Mouse (Mus musculus): ENCODE results near the gene Rasgef1c. TPM values are rescaled to one million over a fixed set of nuclear protein-coding genes. Genes with fewer than 3 reads are reported as not detected.

Gene Rasgef1c
- polyA plus RNA-seq, 2 experiments: not detected

- Histone ChIP-seq H3K36me3 (replicated peaks; ENCODE audit: control insufficient read depth, insufficient read depth, low read depth) (no peaks in the 10 kb centered on the region), H3K4me2 (ENCODE audit: low read depth) (no peak overlapping the region), H3K27ac (no peak overlapping the region), H3K4me1 (replicated peaks; ENCODE audit: control insufficient read depth in 2 of 2, insufficient read depth in 2 of 2, low read length in 1 of 2) (peaks cover 0 to 3% of the 10 kb centered on the region in 2 experiments; a peak in 2 of 4 replicates), H3K9me3 (ENCODE audit: control insufficient read depth, low read length) (no peaks in the 10 kb centered on the region), H3K27me3 (ENCODE audit: control insufficient read depth, insufficient read depth, low read length) (no peaks in the 10 kb centered on the region), H3K9ac (replicated peaks) (no peak overlapping the region), H3K4me3 (ENCODE audit: insufficient read depth in 1 of 2, low read depth in 2 of 2, low read length in 2 of 2) (no peak overlapping the region)
- ATAC-seq (ENCODE audit: insufficient read depth) (no peak), DNase-seq (ENCODE audit: low read depth in 3 of 3, low spot score in 3 of 3) (no peak)
- 42% methylated on average over 7 of the region's 7 CpGs for WGBS (ENCODE audit: insufficient replicate concordance)
- no peak for TF ChIP-seq EP300 (IDR thresholded peaks at IDR 0.05; ENCODE audit: low read depth)
- no peak for TF ChIP-seq CTCF (IDR thresholded peaks at IDR 0.05; ENCODE audit: low read depth)
Measured at GRCm38 (mm10) chr11:50017511-50017910, 115.9 kb downstream of the Rasgef1c start.

DNA sequence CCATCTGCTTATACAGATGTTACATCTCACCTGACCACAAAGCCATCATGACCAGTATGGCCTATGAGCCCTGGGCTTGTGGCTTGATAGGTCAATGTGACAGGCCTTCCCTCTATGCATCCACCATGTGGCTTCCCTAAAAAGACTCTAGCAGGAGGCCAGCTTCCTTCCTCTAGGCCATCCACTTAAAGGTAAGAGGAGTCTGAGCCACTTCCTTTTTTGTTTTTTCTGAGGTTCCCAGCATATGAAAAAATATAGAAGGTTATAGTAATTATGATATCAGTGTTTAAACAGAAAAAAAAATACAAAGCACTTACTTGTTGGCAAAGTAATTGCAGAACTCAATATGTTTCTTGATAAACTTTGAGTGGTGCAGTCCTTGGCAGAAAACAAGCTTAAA is 117.2 kb downstream of the Rasgef1c start:
- ATAC-seq (ENCODE audit: insufficient read depth) (no peak), DNase-seq (ENCODE audit: low read depth in 3 of 3, low spot score in 3 of 3) (no peak)
- H3K9ac ChIP-seq (replicated peaks): no peak overlapping the region
- H3K9me3 ChIP-seq (ENCODE audit: control insufficient read depth, low read length): no peaks in the 10 kb centered on the region
- TF ChIP-seq EP300 (IDR thresholded peaks at IDR 0.05; ENCODE audit: low read depth) (no peak), CTCF (IDR thresholded peaks at IDR 0.05; ENCODE audit: low read depth) (no peak)
- no peaks in the 10 kb centered on the region for H3K27me3 ChIP-seq (ENCODE audit: control insufficient read depth, insufficient read depth, low read length)
- no peaks in the 10 kb centered on the region for H3K36me3 ChIP-seq (replicated peaks; ENCODE audit: control insufficient read depth, insufficient read depth, low read depth)
- H3K27ac ChIP-seq: no peak overlapping the region
- no peak overlapping the region for H3K4me2 ChIP-seq (ENCODE audit: low read depth)
- peaks cover 0 to 6% of the 10 kb centered on the region in 2 experiments; a peak in 3 of 4 replicates for H3K4me1 ChIP-seq (replicated peaks; ENCODE audit: control insufficient read depth in 2 of 2, insufficient read depth in 2 of 2, low read length in 1 of 2)
- H3K4me3 ChIP-seq (ENCODE audit: insufficient read depth in 1 of 2, low read depth in 2 of 2, low read length in 2 of 2): no peak overlapping the region

DNA sequence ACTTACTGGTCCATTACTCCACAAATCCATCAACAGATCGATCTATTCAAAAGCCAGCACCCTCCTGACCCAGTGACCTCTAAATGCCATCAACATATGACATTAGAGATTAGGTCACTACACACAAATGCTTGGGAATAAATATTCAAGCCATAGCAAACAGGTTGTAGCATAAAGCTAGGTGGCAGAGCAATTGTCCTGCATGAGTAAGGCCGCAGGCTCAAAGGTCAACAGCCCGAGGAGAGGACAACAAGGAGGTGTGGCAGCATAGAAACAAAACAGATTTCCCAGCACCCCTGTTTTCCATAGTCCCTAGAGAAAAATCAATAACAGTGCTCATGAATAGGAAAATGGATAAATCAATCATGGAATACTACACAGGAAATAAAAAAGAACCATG is 120.5 kb downstream of the Rasgef1c start:
- Histone ChIP-seq H3K36me3 (replicated peaks; ENCODE audit: control insufficient read depth, insufficient read depth, low read depth) (no peaks in the 10 kb centered on the region), H3K9ac (replicated peaks) (no peak overlapping the region), H3K4me2 (ENCODE audit: low read depth) (no peak overlapping the region), H3K27me3 (ENCODE audit: control insufficient read depth, insufficient read depth, low read length) (peaks cover 4% of the 10 kb centered on the region; the same call in 1 of the 2 replicates), H3K4me1 (replicated peaks; ENCODE audit: control insufficient read depth in 2 of 2, insufficient read depth in 2 of 2, low read length in 1 of 2) (peaks cover 0 to 6% of the 10 kb centered on the region in 2 experiments; a peak in 3 of 4 replicates), H3K27ac (no peak overlapping the region), H3K4me3 (ENCODE audit: insufficient read depth in 1 of 2, low read depth in 2 of 2, low read length in 2 of 2) (no peak overlapping the region), H3K9me3 (ENCODE audit: control insufficient read depth, low read length) (no peaks in the 10 kb centered on the region)
- DNase-seq (ENCODE audit: low read depth in 3 of 3, low spot score in 3 of 3) (no peak), ATAC-seq (ENCODE audit: insufficient read depth) (no peak)
- 54% methylated on average over 3 of the region's 3 CpGs for WGBS (ENCODE audit: insufficient replicate concordance)
- TF ChIP-seq CTCF (IDR thresholded peaks at IDR 0.05; ENCODE audit: low read depth): no peak
- TF ChIP-seq EP300 (IDR thresholded peaks at IDR 0.05; ENCODE audit: low read depth): no peak

GRCm38 (mm10) chr11:50024445-50024832 is 122.8 kb downstream of the Rasgef1c start:
- WGBS (ENCODE audit: insufficient replicate concordance): 27% methylated on average over 6 of the region's 6 CpGs
- H3K27ac ChIP-seq: no peak overlapping the region
- peak overlapping the region in 1 of 2 experiments; percentile 85; a peak in 2 of 4 replicates for H3K4me3 ChIP-seq (ENCODE audit: insufficient read depth in 1 of 2, low read depth in 2 of 2, low read length in 2 of 2)
- no peak overlapping the region for H3K9ac ChIP-seq (replicated peaks)
- ATAC-seq (ENCODE audit: insufficient read depth): no peak
- H3K4me2 ChIP-seq (ENCODE audit: low read depth): peak overlapping the region; percentile 98
- H3K27me3 ChIP-seq (ENCODE audit: control insufficient read depth, insufficient read depth, low read length): peaks cover 4% of the 10 kb centered on the region; the same call in 1 of the 2 replicates
- TF ChIP-seq CTCF (IDR thresholded peaks at IDR 0.05; ENCODE audit: low read depth) (no peak), EP300 (IDR thresholded peaks at IDR 0.05; ENCODE audit: low read depth) (no peak)
- no peaks in the 10 kb centered on the region for H3K36me3 ChIP-seq (replicated peaks; ENCODE audit: control insufficient read depth, insufficient read depth, low read depth)
- H3K4me1 ChIP-seq (replicated peaks; ENCODE audit: control insufficient read depth in 2 of 2, insufficient read depth in 2 of 2, low read length in 1 of 2): peaks cover 0 to 7% of the 10 kb centered on the region in 2 experiments; a peak in 3 of 4 replicates
- H3K9me3 ChIP-seq (ENCODE audit: control insufficient read depth, low read length): no peaks in the 10 kb centered on the region
- DNase-seq (ENCODE audit: low read depth in 3 of 3, low spot score in 3 of 3): no peak

- Histone ChIP-seq H3K4me3 (ENCODE audit: insufficient read depth in 1 of 2, low read depth in 2 of 2, low read length in 2 of 2) (peak within 1 kb of the TSS; percentile 59 to 85), H3K27ac (no peak within 1 kb of the TSS), H3K9me3 (ENCODE audit: control insufficient read depth, low read length) (no peaks in the 10 kb centered on the region), H3K27me3 (ENCODE audit: control insufficient read depth, insufficient read depth, low read length) (peaks cover 4% of the 10 kb centered on the region; the same call in 1 of the 2 replicates), H3K4me2 (ENCODE audit: low read depth) (peak within 1 kb of the TSS; percentile 98), H3K9ac (replicated peaks) (peak within 1 kb of the TSS; percentile 83), H3K4me1 (replicated peaks; ENCODE audit: control insufficient read depth in 2 of 2, insufficient read depth in 2 of 2, low read length in 1 of 2) (peaks cover 0 to 7% of the 10 kb centered on the region in 2 experiments; a peak in 3 of 4 replicates), H3K36me3 (replicated peaks; ENCODE audit: control insufficient read depth, insufficient read depth, low read depth) (no peaks in the 10 kb centered on the region)
- DNase-seq (ENCODE audit: low read depth in 3 of 3, low spot score in 3 of 3) (peak; percentile 68 to 70 (median 69)), ATAC-seq (ENCODE audit: insufficient read depth) (peak; percentile 96)
- no peak for TF ChIP-seq EP300 (IDR thresholded peaks at IDR 0.05; ENCODE audit: low read depth)
- TF ChIP-seq CTCF (IDR thresholded peaks at IDR 0.05; ENCODE audit: low read depth): peak; percentile 6; the same call in 1 of the 2 replicates
- under 1% methylated on average over 112 of the region's 129 CpGs for WGBS (ENCODE audit: insufficient replicate concordance)
Measured at GRCm38 (mm10) chr11:50024833-50025720, 123.4 kb downstream of the Rasgef1c start, which contains the start of gene Rnf130. Gene Rnf130 (plus strand): TSS chr11:50025346.

Data from liver, embryonic 14.5 days (tissue).